Mouse (Mus musculus): ENCODE results near the gene Gnb2. TPM values are rescaled to one million over a fixed set of nuclear protein-coding genes. Genes with fewer than 3 reads are reported as not detected.

The Gnb2 gene
- polyA plus RNA-seq, 1 experiment from 2014 or later = 557 TPM

DNA sequence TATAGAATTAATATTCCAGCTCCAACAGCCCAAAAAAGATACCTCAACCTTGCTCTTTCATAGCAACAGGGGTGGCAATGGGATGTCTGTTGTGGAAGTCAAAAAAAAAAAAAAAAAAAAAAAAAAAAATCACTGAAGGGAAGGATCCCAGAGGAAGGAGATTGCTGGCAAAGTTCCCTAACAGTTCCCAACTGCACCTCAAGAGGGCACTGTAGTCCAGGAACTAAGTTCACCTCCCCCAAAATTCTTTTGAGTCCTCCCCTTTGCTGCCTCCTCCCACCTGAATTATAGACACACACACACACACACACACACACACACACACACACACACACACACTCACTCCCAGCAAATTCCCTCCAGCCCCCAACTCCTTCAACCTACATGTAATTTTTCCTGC lies 52.2 kb downstream of the Gnb2 start:
- Histone ChIP-seq H3K36me3 (ENCODE audit: control insufficient read depth, insufficient read depth, low read length) (no peaks in the 10 kb centered on the region), H3K9me3 (ENCODE audit: control insufficient read depth, low read length) (no peaks in the 10 kb centered on the region), H3K4me2 (ENCODE audit: low read depth, low read length) (no peak overlapping the region), H3K4me3 (ENCODE audit: low read depth, low read length) (no peak overlapping the region), H3K27me3 (ENCODE audit: control insufficient read depth, insufficient read depth, low read length) (no peaks in the 10 kb centered on the region), H3K27ac (ENCODE audit: low read depth, low read length) (no peak overlapping the region), H3K4me1 (ENCODE audit: control insufficient read depth, insufficient read depth, low read length) (no peaks in the 10 kb centered on the region), H3K9ac (replicated peaks; ENCODE audit: low read depth, low read length) (no peak overlapping the region)
- ATAC-seq (ENCODE audit: low read depth) = no peak

Small RNAs within 50 kb of the gene (microRNA-seq; reads per million reads assigned to microRNA genes)
- 0.85 reads per million for gene Mir6418

Other genes starting within 250 kb of the Gnb2 start
- 61.8 and 79.1 TPM in 2 replicates for gene Ache, start 246.0 kb downstream of the Gnb2 start, polyA plus RNA-seq (2014; fragmentation: Nextera tagmentation; extraction: Ambion mirVana)
- 19.7 and 24.0 TPM in 2 replicates for gene Ufsp1, start 238.9 kb downstream of the Gnb2 start, polyA plus RNA-seq (2014; fragmentation: Nextera tagmentation; extraction: Ambion mirVana)
- 81.8 and 91.5 TPM in 2 replicates for gene Srrt, start 225.8 kb downstream of the Gnb2 start, polyA plus RNA-seq (2014; fragmentation: Nextera tagmentation; extraction: Ambion mirVana)
- 8.0 and 11.5 TPM in 2 replicates for gene Trip6, start 219.1 kb downstream of the Gnb2 start, polyA plus RNA-seq (2014; fragmentation: Nextera tagmentation; extraction: Ambion mirVana)
- 16.4 and 17.8 TPM in 2 replicates for gene Slc12a9, start 199.9 kb downstream of the Gnb2 start, polyA plus RNA-seq (2014; fragmentation: Nextera tagmentation; extraction: Ambion mirVana)
- 2.7 and 8.8 TPM in 2 replicates for gene Ephb4, start 183.4 kb downstream of the Gnb2 start, polyA plus RNA-seq (2014; fragmentation: Nextera tagmentation; extraction: Ambion mirVana)
- gene Zan, start 56.4 kb downstream of the Gnb2 start, polyA plus RNA-seq (2014; fragmentation: Nextera tagmentation; extraction: Ambion mirVana) = 0.08 TPM in 2 replicates
- gene Pop7, start 31.0 kb downstream of the Gnb2 start, polyA plus RNA-seq (2014; fragmentation: Nextera tagmentation; extraction: Ambion mirVana) = 82.9 and 98.3 TPM in 2 replicates
- 16.3 and 21.2 TPM in 2 replicates for gene Gigyf1, start 15.0 kb downstream of the Gnb2 start, polyA plus RNA-seq (2014; fragmentation: Nextera tagmentation; extraction: Ambion mirVana)
- not detected in 2 replicates for gene Epo, start 268 bp downstream of the Gnb2 start, polyA plus RNA-seq (2014; fragmentation: Nextera tagmentation; extraction: Ambion mirVana)
- 206 and 236 TPM in 2 replicates for gene Actl6b, start 20.0 kb upstream of the Gnb2 start, polyA plus RNA-seq (2014; fragmentation: Nextera tagmentation; extraction: Ambion mirVana)
- 4.9 and 5.8 TPM in 2 replicates for gene Tfr2, start 36.3 kb upstream of the Gnb2 start, polyA plus RNA-seq (2014; fragmentation: Nextera tagmentation; extraction: Ambion mirVana)
- 80.5 and 90.7 TPM in 2 replicates for gene Mospd3, start 67.5 kb upstream of the Gnb2 start, polyA plus RNA-seq (2014; fragmentation: Nextera tagmentation; extraction: Ambion mirVana)
- gene Pcolce, start 80.3 kb upstream of the Gnb2 start, polyA plus RNA-seq (2014; fragmentation: Nextera tagmentation; extraction: Ambion mirVana) = 2.4 and 59.1 TPM in 2 replicates
- gene Fbxo24, start 95.5 kb upstream of the Gnb2 start, polyA plus RNA-seq (2014; fragmentation: Nextera tagmentation; extraction: Ambion mirVana) = 0.19 TPM in 1 of 2 replicates, not detected in the other
- 16.0 and 18.4 TPM in 2 replicates for gene Lrch4, start 95.6 kb upstream of the Gnb2 start, polyA plus RNA-seq (2014; fragmentation: Nextera tagmentation; extraction: Ambion mirVana)
- 6.5 and 7.9 TPM in 2 replicates for gene Gm20605, start 95.7 kb upstream of the Gnb2 start, polyA plus RNA-seq (2014; fragmentation: Nextera tagmentation; extraction: Ambion mirVana)
- 5.7 and 5.9 TPM in 2 replicates for gene Sap25, start 107.8 kb upstream of the Gnb2 start, polyA plus RNA-seq (2014; fragmentation: Nextera tagmentation; extraction: Ambion mirVana)
- 0.31 TPM in 1 of 2 replicates, not detected in the other for gene Irs3, start 112.2 kb upstream of the Gnb2 start, polyA plus RNA-seq (2014; fragmentation: Nextera tagmentation; extraction: Ambion mirVana)
- gene Agfg2, start 151.2 kb upstream of the Gnb2 start, polyA plus RNA-seq (2014; fragmentation: Nextera tagmentation; extraction: Ambion mirVana) = 11.3 and 12.9 TPM in 2 replicates
- gene Nyap1, start 208.1 kb upstream of the Gnb2 start, polyA plus RNA-seq (2014; fragmentation: Nextera tagmentation; extraction: Ambion mirVana) = 13.6 and 22.3 TPM in 2 replicates
- gene Tsc22d4, start 212.2 kb upstream of the Gnb2 start, polyA plus RNA-seq (2014; fragmentation: Nextera tagmentation; extraction: Ambion mirVana) = 80.1 and 85.1 TPM in 2 replicates
- gene Ppp1r35, start 245.3 kb upstream of the Gnb2 start, polyA plus RNA-seq (2014; fragmentation: Nextera tagmentation; extraction: Ambion mirVana) = 37.8 and 43.7 TPM in 2 replicates

All from neural tube, embryonic 14.5 days (tissue).